Mouse (Mus musculus): ENCODE data around the gene Npas3.

Npas3 gene

GRCm38 (mm10) chr12:53679161-53679560 lies 430.7 kb downstream of the Npas3 start:
- DNase-seq (ENCODE audit: extremely low read depth, low read depth, low spot score) = no peak

GRCm38 (mm10) chr12:53680501-53680900 lies 432.0 kb downstream of the Npas3 start:
- no peak for DNase-seq (ENCODE audit: extremely low read depth, low read depth, low spot score)

- no peak for DNase-seq (ENCODE audit: extremely low read depth, low read depth, low spot score)
Observed at GRCm38 (mm10) chr12:53682036-53682435, 433.6 kb downstream of the Npas3 start.

GRCm38 (mm10) chr12:53692471-53692870 lies 444.0 kb downstream of the Npas3 start:
- DNase-seq (ENCODE audit: extremely low read depth, low read depth, low spot score) = no peak

- no peak for DNase-seq (ENCODE audit: extremely low read depth, low read depth, low spot score)
Observed at GRCm38 (mm10) chr12:53694346-53694745, 445.9 kb downstream of the Npas3 start.

GRCm38 (mm10) chr12:53695324-53695723 lies 446.8 kb downstream of the Npas3 start:
- no peak for DNase-seq (ENCODE audit: extremely low read depth, low read depth, low spot score)

- no peak for DNase-seq (ENCODE audit: extremely low read depth, low read depth, low spot score)
Observed at GRCm38 (mm10) chr12:53697645-53698044, 449.2 kb downstream of the Npas3 start.

GRCm38 (mm10) chr12:53698483-53699227 lies 450.2 kb downstream of the Npas3 start:
- DNase-seq (ENCODE audit: extremely low read depth, low read depth, low spot score) = no peak

- DNase-seq (ENCODE audit: extremely low read depth, low read depth, low spot score) = no peak
Observed at GRCm38 (mm10) chr12:53719896-53720295, 471.4 kb downstream of the Npas3 start.

- DNase-seq (ENCODE audit: extremely low read depth, low read depth, low spot score) = no peak
Observed at GRCm38 (mm10) chr12:53722156-53722555, 473.7 kb downstream of the Npas3 start.

- DNase-seq (ENCODE audit: extremely low read depth, low read depth, low spot score) = no peak
Observed at GRCm38 (mm10) chr12:53722718-53723698, 474.5 kb downstream of the Npas3 start.

- DNase-seq (ENCODE audit: extremely low read depth, low read depth, low spot score) = no peak
Observed at GRCm38 (mm10) chr12:53729275-53729674, 480.8 kb downstream of the Npas3 start.

GRCm38 (mm10) chr12:53738549-53739292 lies 490.2 kb downstream of the Npas3 start:
- DNase-seq (ENCODE audit: extremely low read depth, low read depth, low spot score) = no peak

GRCm38 (mm10) chr12:53746653-53747052 lies 498.2 kb downstream of the Npas3 start:
- DNase-seq (ENCODE audit: extremely low read depth, low read depth, low spot score) = no peak

- no peak for DNase-seq (ENCODE audit: extremely low read depth, low read depth, low spot score)
Observed at GRCm38 (mm10) chr12:53749375-53749774, 500.9 kb downstream of the Npas3 start.

- no peak for DNase-seq (ENCODE audit: extremely low read depth, low read depth, low spot score)
Observed at GRCm38 (mm10) chr12:53752281-53753072, 504.0 kb downstream of the Npas3 start.

GRCm38 (mm10) chr12:53753368-53753937 lies 505.0 kb downstream of the Npas3 start:
- no peak for DNase-seq (ENCODE audit: extremely low read depth, low read depth, low spot score)

GRCm38 (mm10) chr12:53754236-53754635 lies 505.8 kb downstream of the Npas3 start:
- DNase-seq (ENCODE audit: extremely low read depth, low read depth, low spot score) = no peak

- no peak for DNase-seq (ENCODE audit: extremely low read depth, low read depth, low spot score)
Observed at GRCm38 (mm10) chr12:53757631-53758030, 509.2 kb downstream of the Npas3 start.

- no peak for DNase-seq (ENCODE audit: extremely low read depth, low read depth, low spot score)
Observed at GRCm38 (mm10) chr12:53758356-53758755, 509.9 kb downstream of the Npas3 start.
